Mouse (Mus musculus) stomach, postnatal 0 days (tissue): Measurements from ENCODE around the gene Zdhhc11.

Experiments used
- CTCF ChIP-seq: IDR thresholded peaks from 2 replicates; pipeline ENCODE4 v1.5.1; 2016; ENCODE audit warnings: antibody characterized with exemption, low read depth, mild to moderate bottlenecking, moderate library complexity
- EP300 ChIP-seq: optimal IDR thresholded peaks from 2 replicates; pipeline ENCODE3; 2016; ENCODE audit warnings: antibody characterized with exemption

DNA sequence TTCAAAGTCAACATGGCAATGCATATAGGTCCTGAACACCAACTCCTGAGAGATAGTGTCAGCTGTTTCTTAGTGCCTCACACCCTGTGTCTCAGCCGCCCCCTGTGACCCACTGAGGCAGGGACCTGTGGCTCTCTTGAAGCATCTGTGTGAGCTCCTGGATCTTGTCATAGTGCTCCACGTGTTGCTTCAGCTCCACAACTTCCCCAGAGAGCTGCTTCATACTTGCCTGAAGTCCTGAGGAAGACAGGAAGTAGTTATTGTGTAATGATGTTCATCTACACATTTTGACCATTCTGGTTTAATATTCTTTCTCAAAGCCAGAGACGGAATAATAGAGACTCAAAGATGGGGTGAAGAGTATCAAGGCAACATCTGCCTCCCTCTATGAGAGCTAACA, 76.3 kb downstream of the Zdhhc11 start:
- TF ChIP-seq CTCF (no peak), EP300 (no peak)
